Mouse (Mus musculus) myocyte (in vitro differentiated cells): ENCODE measurements around the gene Pla2g4a. TPM values are rescaled to one million over a fixed set of nuclear protein-coding genes. Genes with fewer than 3 reads are reported as not detected.

Source experiments
- H3K27me3 ChIP-seq: one replicate; pipeline ENCODE4 v1.6.1; 2011; ENCODE audit not compliant: control insufficient read depth, insufficient read depth, insufficient read length
- H3K36me3 ChIP-seq: one replicate; pipeline ENCODE4 v1.6.1; 2011; ENCODE audit not compliant: control insufficient read depth, insufficient read depth
- H3K4me2 ChIP-seq: one replicate; pipeline ENCODE4 v1.6.1; 2011; ENCODE audit warnings: low read depth, control low read depth
- H3K4me3 ChIP-seq: one replicate; pipeline ENCODE4 v1.5.1; 2011; ENCODE audit warnings: mild to moderate bottlenecking, control low read depth, moderate library complexity
- H3K79me2 ChIP-seq: one replicate; pipeline ENCODE4 v1.6.1; 2011; ENCODE audit not compliant: control insufficient read depth, insufficient read depth
- H3ac ChIP-seq: one replicate; pipeline ENCODE4 v1.6.1; 2011; ENCODE audit not compliant: control insufficient read depth, insufficient read length
- CEBPB ChIP-seq: IDR thresholded peaks from 2 replicates; pipeline ENCODE4 v1.6.1; 2011; ENCODE audit warnings: mild to moderate bottlenecking, moderate library complexity; ENCODE audit not compliant: poor library complexity, insufficient read depth, severe bottlenecking
- E2F4 ChIP-seq: IDR thresholded peaks from one replicate; pipeline ENCODE4 v1.6.1; 2011; ENCODE audit warnings: mild to moderate bottlenecking, control low read depth, moderate library complexity; ENCODE audit not compliant: insufficient read depth
- MAX ChIP-seq: IDR thresholded peaks from one replicate; pipeline ENCODE4 v1.6.1; 2011; ENCODE audit warnings: low read depth, mild to moderate bottlenecking, control low read depth
- MYOD1 ChIP-seq, 3 experiments: IDR thresholded peaks; one replicate each; pipeline ENCODE4 v1.6.1; 2011; ENCODE audit warnings: control low read depth in 2 of 3, low read depth in 2 of 3, mild to moderate bottlenecking in 2 of 3, moderate library complexity in 1 of 3; ENCODE audit not compliant: insufficient read length in 2 of 3, control insufficient read depth in 1 of 3
- MYOG ChIP-seq, 3 experiments: IDR thresholded peaks; one replicate each; pipeline ENCODE4 v1.6.1; 2011; ENCODE audit warnings: control low read depth in 2 of 3, low read depth in 2 of 3, mild to moderate bottlenecking in 2 of 3; ENCODE audit not compliant: insufficient read length in 2 of 3, control insufficient read depth in 1 of 3, insufficient read depth in 1 of 3
- POLR2A ChIP-seq: IDR thresholded peaks from one replicate; pipeline ENCODE4 v1.6.1; 2011; ENCODE audit warnings: low read depth, mild to moderate bottlenecking, control low read depth, moderate library complexity; ENCODE audit not compliant: insufficient read length
- POLR2AphosphoS2 ChIP-seq: IDR thresholded peaks from one replicate; pipeline ENCODE4 v1.6.1; 2011; ENCODE audit warnings: low read depth, control low read depth; ENCODE audit not compliant: insufficient read length
- REST ChIP-seq: IDR thresholded peaks from one replicate; pipeline ENCODE4 v1.6.1; 2011; ENCODE audit warnings: mild to moderate bottlenecking, control low read depth, moderate library complexity; ENCODE audit not compliant: insufficient read depth, insufficient read length
- SRF ChIP-seq: IDR thresholded peaks from one replicate; pipeline ENCODE4 v1.6.1; 2011; ENCODE audit warnings: low read depth; ENCODE audit not compliant: control insufficient read depth, insufficient read length
- TCF12 ChIP-seq: IDR thresholded peaks from one replicate; pipeline ENCODE4 v1.6.1; 2011; ENCODE audit warnings: mild to moderate bottlenecking, control low read depth; ENCODE audit not compliant: poor library complexity, insufficient read depth, severe bottlenecking
- TCF3 ChIP-seq: IDR thresholded peaks from one replicate; pipeline ENCODE4 v1.6.1; 2011; ENCODE audit warnings: low read depth, control low read depth; ENCODE audit not compliant: insufficient read length
- USF1 ChIP-seq: IDR thresholded peaks from one replicate; pipeline ENCODE4 v1.6.1; 2011; ENCODE audit warnings: low read depth, mild to moderate bottlenecking, control low read depth, moderate library complexity
- polyA plus RNA-seq: library from polyadenylated mRNA; unstranded; fragments of >200 nt; fragmentation: generic; extraction: Trizol; gene quantifications from one replicate; pipeline ENCODE4 v1.2.1, GENCODE M21; 2012; ENCODE audit warnings: missing spikeins

Pla2g4a gene
- polyA plus RNA-seq, 1 experiment: 6.2 TPM

GRCm38 (mm10) chr1:149946993-149947392 is 14.1 kb downstream of the Pla2g4a start:
- Histone ChIP-seq H3K4me3 (no peak overlapping the region), H3K27me3 (no peaks in the 10 kb centered on the region), H3ac (no peak overlapping the region), H3K79me2 (no peaks in the 10 kb centered on the region), H3K4me2 (peak overlapping the region; percentile 71), H3K36me3 (no peaks in the 10 kb centered on the region)
- no peak for TF ChIP-seq TCF3
- TF ChIP-seq MAX: peak; percentile 10
- TF ChIP-seq SRF: no peak
- peak in 1 of 3 experiments; percentile 13 for TF ChIP-seq MYOG (IDR thresholded peaks at IDR 0.05; ENCODE audit: control insufficient read depth in 1 of 3, insufficient read depth in 1 of 3, insufficient read length in 2 of 3, low read depth in 2 of 3)
- TF ChIP-seq MYOD1 (IDR thresholded peaks at IDR 0.05; ENCODE audit: control insufficient read depth in 1 of 3, insufficient read length in 2 of 3, low read depth in 2 of 3): peak in 1 of 3 experiments; percentile 22
- no peak for TF ChIP-seq USF1
- peak; percentile 98 for TF ChIP-seq CEBPB

DNA sequence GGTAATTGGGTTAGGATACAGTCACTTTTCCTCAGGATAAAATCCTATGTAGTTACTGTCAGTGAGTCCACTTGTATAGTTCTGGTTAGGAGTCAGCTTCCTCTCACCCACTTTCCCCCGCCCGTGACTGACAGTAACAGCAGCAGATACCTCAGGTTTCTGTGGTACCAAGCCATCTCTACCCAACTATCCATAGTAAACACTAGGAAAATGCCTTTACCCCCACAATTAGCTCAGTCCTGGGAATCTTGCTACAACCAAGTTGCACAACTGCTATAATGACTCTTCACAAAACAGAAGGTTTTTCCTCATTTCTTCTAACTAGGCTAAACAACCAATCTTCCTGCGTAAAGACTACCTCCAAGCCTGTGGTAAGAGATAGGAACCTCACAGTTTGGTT is 14.7 kb downstream of the Pla2g4a start:
- Histone ChIP-seq H3K4me2 (peak overlapping the region; percentile 71), H3K36me3 (no peaks in the 10 kb centered on the region), H3K79me2 (no peaks in the 10 kb centered on the region), H3K27me3 (no peaks in the 10 kb centered on the region), H3ac (no peak overlapping the region), H3K4me3 (no peak overlapping the region)
- TF ChIP-seq MYOD1 (IDR thresholded peaks at IDR 0.05; ENCODE audit: control insufficient read depth in 1 of 3, insufficient read length in 2 of 3, low read depth in 2 of 3) (peak; percentile 70 to 83 (median 72)), POLR2AphosphoS2 (no peak), TCF12 (peak; percentile 17), REST (no peak), CEBPB (peak; percentile 79)

- Histone ChIP-seq H3ac (no peak overlapping the region), H3K4me3 (no peak overlapping the region), H3K27me3 (no peaks in the 10 kb centered on the region), H3K4me2 (no peak overlapping the region), H3K79me2 (peaks cover 7% of the 10 kb centered on the region), H3K36me3 (no peaks in the 10 kb centered on the region)
- TF ChIP-seq POLR2A (no peak), REST (no peak), POLR2AphosphoS2 (no peak), MAX (no peak), USF1 (no peak), SRF (no peak), CEBPB (no peak), TCF12 (no peak)
These were observed 17.5 kb downstream of the Pla2g4a start for GRCm38 (mm10) chr1:149943611-149944010.

DNA sequence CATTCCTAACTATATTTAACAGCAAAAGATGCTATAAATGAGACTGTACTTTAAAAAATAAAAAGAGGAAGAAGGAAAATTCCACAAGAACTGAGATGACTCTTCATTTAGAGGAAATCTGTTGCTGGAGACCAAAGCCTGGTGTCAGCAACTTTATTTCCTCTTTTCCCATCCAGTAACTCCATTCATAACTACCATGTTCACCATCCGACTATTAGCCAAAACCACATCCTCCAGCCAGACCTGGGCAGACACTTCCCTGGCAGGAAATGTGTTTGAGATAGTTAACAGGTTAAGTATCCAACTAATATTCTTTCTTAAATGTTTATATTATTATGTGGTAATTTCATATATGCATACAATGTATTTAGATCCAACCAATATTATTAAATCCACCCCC is 20.8 kb downstream of the Pla2g4a start:
- TF ChIP-seq E2F4 (no peak), TCF12 (no peak), CEBPB (no peak), POLR2AphosphoS2 (no peak), MYOG (IDR thresholded peaks at IDR 0.05; ENCODE audit: control insufficient read depth in 1 of 3, insufficient read depth in 1 of 3, insufficient read length in 2 of 3, low read depth in 2 of 3) (no peak), TCF3 (no peak), POLR2A (no peak), MYOD1 (IDR thresholded peaks at IDR 0.05; ENCODE audit: control insufficient read depth in 1 of 3, insufficient read length in 2 of 3, low read depth in 2 of 3) (no peak), USF1 (no peak), REST (no peak), SRF (no peak), MAX (no peak)
- Histone ChIP-seq H3K36me3 (no peaks in the 10 kb centered on the region), H3K4me3 (no peak overlapping the region), H3ac (no peak overlapping the region), H3K79me2 (peaks cover 7% of the 10 kb centered on the region), H3K27me3 (no peaks in the 10 kb centered on the region), H3K4me2 (peak overlapping the region; percentile 8)

- no peak overlapping the region for H3K4me3 ChIP-seq
- no peak for TF ChIP-seq USF1
- TF ChIP-seq CEBPB: no peak
- TF ChIP-seq POLR2A: no peak
- no peaks in the 10 kb centered on the region for H3K27me3 ChIP-seq
- H3K79me2 ChIP-seq: peaks cover 7% of the 10 kb centered on the region
- no peak overlapping the region for H3ac ChIP-seq
- H3K36me3 ChIP-seq: no peaks in the 10 kb centered on the region
- H3K4me2 ChIP-seq: no peak overlapping the region
These were observed 21.6 kb downstream of the Pla2g4a start for GRCm38 (mm10) chr1:149939261-149940032.
